Mouse (Mus musculus) liver, postnatal 0 days (tissue): ENCODE data around the gene Kcnc4. TPM values are rescaled to one million over a fixed set of nuclear protein-coding genes. Genes with fewer than 3 reads are reported as not detected.

Source experiments
- ATAC-seq: fragments of 200-750 bp; cut with Nextera tagmentation; 2 replicates; pipeline ENCODE4 v1.8.0; 2017; ENCODE audit warnings: mild to moderate bottlenecking, moderate library complexity
- DNase-seq: peaks from one replicate; pipeline ENCODE4 v3.0.0-alpha.2; 2016
- H3K27ac ChIP-seq: fragments of 300-500 bp; sonication (generic); 2 replicates; pipeline ENCODE4 v1.5.1; 2014; ENCODE audit warnings: antibody characterized with exemption, moderate library complexity, mild to moderate bottlenecking, low read depth
- H3K27me3 ChIP-seq: fragments of 300-500 bp; sonication (generic); 2 replicates; pipeline ENCODE4 v1.6.1; 2014; ENCODE audit warnings: low read length, control low read depth, mixed read lengths; ENCODE audit not compliant: insufficient read depth
- H3K36me3 ChIP-seq: fragments of 300-500 bp; sonication (generic); replicated peaks from 2 replicates; pipeline ENCODE4 v1.6.1; 2014; ENCODE audit warnings: mild to moderate bottlenecking, control low read depth, low read length, moderate library complexity, mixed read lengths; ENCODE audit not compliant: insufficient read depth
- H3K4me1 ChIP-seq: fragments of 300-500 bp; sonication (generic); 2 replicates; pipeline ENCODE4 v1.6.1; 2014; ENCODE audit warnings: antibody characterized with exemption, mild to moderate bottlenecking, control low read depth; ENCODE audit not compliant: insufficient read depth
- H3K4me2 ChIP-seq: fragments of 300-500 bp; sonication (generic); 2 replicates; pipeline ENCODE4 v1.6.1; 2014; ENCODE audit warnings: low read depth, mild to moderate bottlenecking, low read length, moderate library complexity, mixed read lengths
- H3K4me3 ChIP-seq: fragments of 300-500 bp; sonication (generic); 2 replicates; pipeline ENCODE4 v1.5.1; 2014; ENCODE audit warnings: low read depth, low read length
- H3K9ac ChIP-seq: fragments of 300-500 bp; sonication (generic); replicated peaks from 2 replicates; pipeline ENCODE4 v1.6.1; 2014; ENCODE audit warnings: mild to moderate bottlenecking, moderate library complexity
- H3K9me3 ChIP-seq: fragments of 300-500 bp; sonication (generic); 2 replicates; pipeline ENCODE4 v1.6.1; 2016; ENCODE audit warnings: mild to moderate bottlenecking, control low read depth, low read length, mixed read lengths
- CTCF ChIP-seq: sonication (generic); IDR thresholded peaks from 2 replicates; pipeline ENCODE4 v1.5.1; 2016; ENCODE audit warnings: antibody characterized with exemption, low read depth
- EP300 ChIP-seq: IDR thresholded peaks from 2 replicates; pipeline ENCODE4 v1.6.1; 2016; ENCODE audit warnings: antibody characterized with exemption, low read depth, mild to moderate bottlenecking
- WGBS: fragments of 180-500 bp; shearing (Covaris S2); extraction: QIAGEN DNeasy Blood & Tissue Kit; methylation state at CpG from one replicate; pipeline ENCODE4 v1.1.7; 2014; ENCODE audit not compliant: insufficient replicate concordance; 5-methylcytosine and 5-hydroxymethylcytosine counted together
- polyA plus RNA-seq: library from polyadenylated mRNA; unstranded; fragments of >200 nt; fragmentation: Nextera tagmentation; extraction: Ambion mirVana; gene quantifications from 2 replicates; pipeline ENCODE4 v1.2.1, GENCODE M21; 2015

Gene Kcnc4
- polyA plus RNA-seq, 1 experiment from 2014 or later, result not detected

- no peak overlapping the region for H3K9ac ChIP-seq
- 76% methylated on average over 8 of the region's 8 CpGs for WGBS
- H3K4me3 ChIP-seq, result no peak overlapping the region
- H3K4me1 ChIP-seq, result no peaks in the 10 kb centered on the region
- H3K27me3 ChIP-seq, result no peaks in the 10 kb centered on the region
- no peak for ATAC-seq
- H3K27ac ChIP-seq, result no peak overlapping the region
- H3K4me2 ChIP-seq, result no peak overlapping the region
- TF ChIP-seq EP300 (no peak), CTCF (no peak)
- DNase-seq, result no peak
- no peaks in the 10 kb centered on the region for H3K9me3 ChIP-seq
- no peaks in the 10 kb centered on the region for H3K36me3 ChIP-seq
These were observed 46.8 kb downstream of the Kcnc4 start for GRCm38 (mm10) chr3:107412509-107412908.

GRCm38 (mm10) chr3:107411669-107412068 lies 47.7 kb downstream of the Kcnc4 start:
- DNase-seq (no peak), ATAC-seq (no peak)
- H3K4me2 ChIP-seq, result no peak overlapping the region
- TF ChIP-seq EP300 (no peak), CTCF (no peak)
- no peak overlapping the region for H3K9ac ChIP-seq
- no peaks in the 10 kb centered on the region for H3K4me1 ChIP-seq
- H3K27ac ChIP-seq, result no peak overlapping the region
- H3K36me3 ChIP-seq, result no peaks in the 10 kb centered on the region
- no peak overlapping the region for H3K4me3 ChIP-seq
- 51% methylated on average over 4 of the region's 4 CpGs for WGBS
- no peaks in the 10 kb centered on the region for H3K27me3 ChIP-seq
- no peaks in the 10 kb centered on the region for H3K9me3 ChIP-seq

- no peaks in the 10 kb centered on the region for H3K27me3 ChIP-seq
- no peak for ATAC-seq
- H3K9me3 ChIP-seq, result no peaks in the 10 kb centered on the region
- 86% methylated on average over 7 of the region's 7 CpGs for WGBS
- DNase-seq, result no peak
- no peaks in the 10 kb centered on the region for H3K4me1 ChIP-seq
- TF ChIP-seq CTCF, result no peak
- H3K27ac ChIP-seq, result no peak overlapping the region
- no peak overlapping the region for H3K4me2 ChIP-seq
- no peaks in the 10 kb centered on the region for H3K36me3 ChIP-seq
- H3K4me3 ChIP-seq, result no peak overlapping the region
- no peak overlapping the region for H3K9ac ChIP-seq
These were observed 58.0 kb downstream of the Kcnc4 start for GRCm38 (mm10) chr3:107401401-107401800.

GRCm38 (mm10) chr3:107399991-107400640 lies 59.2 kb downstream of the Kcnc4 start:
- DNase-seq, result no peak
- Histone ChIP-seq H3K36me3 (no peaks in the 10 kb centered on the region), H3K27ac (no peak overlapping the region), H3K4me1 (no peaks in the 10 kb centered on the region), H3K27me3 (no peaks in the 10 kb centered on the region), H3K4me3 (no peak overlapping the region), H3K9ac (no peak overlapping the region), H3K4me2 (no peak overlapping the region), H3K9me3 (no peaks in the 10 kb centered on the region)
- 64% methylated on average over 5 of the region's 5 CpGs for WGBS
- TF ChIP-seq EP300 (no peak), CTCF (no peak)
- ATAC-seq, result no peak

GRCm38 (mm10) chr3:107391198-107391597 lies 68.2 kb downstream of the Kcnc4 start:
- Histone ChIP-seq H3K27me3 (no peaks in the 10 kb centered on the region), H3K9ac (no peak overlapping the region), H3K27ac (no peak overlapping the region), H3K36me3 (no peaks in the 10 kb centered on the region), H3K9me3 (no peaks in the 10 kb centered on the region), H3K4me1 (no peaks in the 10 kb centered on the region), H3K4me2 (no peak overlapping the region), H3K4me3 (no peak overlapping the region)
- no peak for TF ChIP-seq CTCF
- TF ChIP-seq EP300, result no peak
- DNase-seq, result no peak
- no peak for ATAC-seq
- WGBS, result 57% methylated on average over 4 of the region's 4 CpGs

Other genes with a start within 250 kb of the Kcnc4 start
- gene Cym, start 237.8 kb downstream of the Kcnc4 start, polyA plus RNA-seq, result 3.9 and 4.2 TPM in 2 replicates
- gene A630076J17Rik, start 228.9 kb downstream of the Kcnc4 start, polyA plus RNA-seq, result 0.24 and 0.26 TPM in 2 replicates
- gene Prok1, start 219.8 kb downstream of the Kcnc4 start, polyA plus RNA-seq, result 9.8 and 10.5 TPM in 2 replicates
- 94.0 and 99.8 TPM in 2 replicates for gene Lamtor5, start 180.7 kb downstream of the Kcnc4 start, polyA plus RNA-seq
- gene Slc16a4, start 168.3 kb downstream of the Kcnc4 start, polyA plus RNA-seq, result 0.14 and 0.27 TPM in 2 replicates
- gene Rbm15, start 125.9 kb downstream of the Kcnc4 start, polyA plus RNA-seq, result 6.5 and 6.7 TPM in 2 replicates
- 0.02 and 0.08 TPM in 2 replicates for gene Slc6a17, start 58.5 kb upstream of the Kcnc4 start, polyA plus RNA-seq
- not detected in 2 replicates for gene Ubl4b, start 95.5 kb upstream of the Kcnc4 start, polyA plus RNA-seq
- gene Alx3, start 135.5 kb upstream of the Kcnc4 start, polyA plus RNA-seq, result not detected in 2 replicates
- gene Gm10961, start 171.8 kb upstream of the Kcnc4 start, polyA plus RNA-seq, result not detected in 2 replicates
- gene Strip1, start 172.1 kb upstream of the Kcnc4 start, polyA plus RNA-seq, result 6.6 and 7.0 TPM in 2 replicates
- 18.1 and 19.8 TPM in 2 replicates for gene Ahcyl1, start 237.0 kb upstream of the Kcnc4 start, polyA plus RNA-seq